Mouse (Mus musculus): Measurements from ENCODE around the gene Ptprk.

Ptprk gene

GRCm38 (mm10) chr10:28299207-28299606, 224.6 kb downstream of the Ptprk start:
- DNase-seq (ENCODE audit: low spot score), result no peak

GRCm38 (mm10) chr10:28303856-28304255, 229.2 kb downstream of the Ptprk start:
- DNase-seq (ENCODE audit: low spot score), result no peak

GRCm38 (mm10) chr10:28304292-28304875, 229.8 kb downstream of the Ptprk start:
- DNase-seq (ENCODE audit: low spot score), result no peak

GRCm38 (mm10) chr10:28306451-28307086, 231.9 kb downstream of the Ptprk start:
- no peak for DNase-seq (ENCODE audit: low spot score)

- DNase-seq (ENCODE audit: low spot score), result no peak
Observed at GRCm38 (mm10) chr10:28311369-28311768, 236.7 kb downstream of the Ptprk start.

GRCm38 (mm10) chr10:28322995-28323394, 248.4 kb downstream of the Ptprk start:
- DNase-seq (ENCODE audit: low spot score), result no peak

GRCm38 (mm10) chr10:28335232-28335631, 260.6 kb downstream of the Ptprk start:
- no peak for DNase-seq (ENCODE audit: low spot score)

GRCm38 (mm10) chr10:28338536-28338935, 263.9 kb downstream of the Ptprk start:
- no peak for DNase-seq (ENCODE audit: low spot score)

- no peak for DNase-seq (ENCODE audit: low spot score)
Observed at GRCm38 (mm10) chr10:28345196-28345681, 270.6 kb downstream of the Ptprk start.

GRCm38 (mm10) chr10:28365291-28365690, 290.7 kb downstream of the Ptprk start:
- DNase-seq (ENCODE audit: low spot score), result no peak

GRCm38 (mm10) chr10:28366065-28366677, 291.6 kb downstream of the Ptprk start:
- DNase-seq (ENCODE audit: low spot score), result no peak

- DNase-seq (ENCODE audit: low spot score), result no peak
Observed at GRCm38 (mm10) chr10:28369808-28370207, 295.2 kb downstream of the Ptprk start.

GRCm38 (mm10) chr10:28374874-28375273, 300.3 kb downstream of the Ptprk start:
- DNase-seq (ENCODE audit: low spot score), result no peak

- DNase-seq (ENCODE audit: low spot score), result no peak
Observed at GRCm38 (mm10) chr10:28379752-28380488, 305.3 kb downstream of the Ptprk start.

- DNase-seq (ENCODE audit: low spot score), result no peak
Observed at GRCm38 (mm10) chr10:28387563-28388222, 313.1 kb downstream of the Ptprk start.

GRCm38 (mm10) chr10:28391168-28391567, 316.5 kb downstream of the Ptprk start:
- DNase-seq (ENCODE audit: low spot score), result no peak

- no peak for DNase-seq (ENCODE audit: low spot score)
Observed at GRCm38 (mm10) chr10:28395610-28396519, 321.2 kb downstream of the Ptprk start.

- no peak for DNase-seq (ENCODE audit: low spot score)
Observed at GRCm38 (mm10) chr10:28396520-28396915, 321.9 kb downstream of the Ptprk start.

GRCm38 (mm10) chr10:28401796-28402195, 327.2 kb downstream of the Ptprk start:
- DNase-seq (ENCODE audit: low spot score), result no peak

- no peak for DNase-seq (ENCODE audit: low spot score)
Observed at GRCm38 (mm10) chr10:28408980-28409379, 334.4 kb downstream of the Ptprk start.

GRCm38 (mm10) chr10:28414823-28415222, 340.2 kb downstream of the Ptprk start:
- no peak for DNase-seq (ENCODE audit: low spot score)
